Mouse (Mus musculus) limb, embryonic 14.5 days (tissue): ENCODE data around the gene Mrps18a. TPM values are rescaled to one million over a fixed set of nuclear protein-coding genes. Genes with fewer than 3 reads are reported as not detected.

ENCODE experiments used
- ATAC-seq: fragments of 200-750 bp; cut with Nextera tagmentation; 2 replicates; pipeline ENCODE4 v1.8.0; 2017; ENCODE audit warnings: low read depth, moderate number of reproducible peaks, moderate TSS enrichment; ENCODE audit not compliant: low FRiP score
- DNase-seq: peaks from one replicate; pipeline ENCODE4 v3.0.0-alpha.2; 2015; ENCODE audit warnings: low spot score
- H3K27ac ChIP-seq: fragments of 300-500 bp; sonication (generic); replicated peaks from 2 replicates; pipeline ENCODE4 v1.5.1; 2014; ENCODE audit warnings: low read depth, mild to moderate bottlenecking, low read length, moderate library complexity, mixed read lengths
- H3K27me3 ChIP-seq: fragments of 300-500 bp; sonication (generic); 2 replicates; pipeline ENCODE4 v1.6.1; 2014; ENCODE audit warnings: low read length, mixed read lengths; ENCODE audit not compliant: control insufficient read depth, insufficient read depth
- H3K36me3 ChIP-seq: fragments of 300-500 bp; sonication (generic); 2 replicates; pipeline ENCODE4 v1.6.1; 2014; ENCODE audit warnings: mild to moderate bottlenecking, low read length, moderate library complexity, mixed read lengths; ENCODE audit not compliant: control insufficient read depth, insufficient read depth
- H3K4me1 ChIP-seq: fragments of 300-500 bp; sonication (generic); 2 replicates; pipeline ENCODE4 v1.6.1; 2014; ENCODE audit warnings: antibody characterized with exemption, low read length, mixed read lengths; ENCODE audit not compliant: control insufficient read depth, insufficient read depth
- H3K4me2 ChIP-seq: fragments of 300-500 bp; sonication (generic); replicated peaks from 2 replicates; pipeline ENCODE4 v1.6.1; 2014; ENCODE audit warnings: low read depth, mild to moderate bottlenecking, low read length, moderate library complexity; ENCODE audit not compliant: severe bottlenecking
- H3K4me3 ChIP-seq: fragments of 300-500 bp; sonication (generic); replicated peaks from 2 replicates; pipeline ENCODE4 v1.5.1; 2014; ENCODE audit warnings: low read length
- H3K9ac ChIP-seq: fragments of 300-500 bp; sonication (generic); 2 replicates; pipeline ENCODE4 v1.6.1; 2014; ENCODE audit warnings: mild to moderate bottlenecking, low read depth, low read length, moderate library complexity; ENCODE audit not compliant: severe bottlenecking
- H3K9me3 ChIP-seq: fragments of 300-500 bp; sonication (generic); 2 replicates; pipeline ENCODE4 v1.6.1; 2016; ENCODE audit warnings: low read length; ENCODE audit not compliant: control insufficient read depth
- POLR2A ChIP-seq: fragments of 200-500 bp; IDR thresholded peaks from 2 replicates; pipeline ENCODE4 v1.8.0; 2012; ENCODE audit warnings: inconsistent platforms, mild to moderate bottlenecking, moderate library complexity, borderline replicate concordance; ENCODE audit not compliant: insufficient read depth, insufficient read length; ENCODE audit errors: extremely low read depth
- WGBS: fragments of 180-500 bp; shearing (Covaris S2); extraction: QIAGEN DNeasy Blood & Tissue Kit; methylation state at CpG from one replicate; pipeline ENCODE4 v1.1.7; 2014; 5-methylcytosine and 5-hydroxymethylcytosine counted together
- polyA plus RNA-seq, 2 experiments: library from polyadenylated mRNA; depleted of rRNA in 1 of 2; stranded (reverse) in 1 of 2; unstranded in 1 of 2; fragments of >200 nt; fragmentation: Nextera tagmentation in 1 of 2; extraction: Ambion mirVana in 1 of 2; gene quantifications; 2 replicates each; pipeline versions ENCODE4 v1.2.1 to v1.2.3; 2012 to 2014

The Mrps18a gene
- polyA plus RNA-seq, 2 experiments = 92.3 to 132 TPM

GRCm38 (mm10) chr17:46083381-46083780 lies 27.4 kb upstream of the Mrps18a start:
- no peak for TF ChIP-seq POLR2A
- Histone ChIP-seq H3K36me3 (no peaks in the 10 kb centered on the region), H3K27ac (0 out of 2 replicates have a peak overlapping the region, but pooled peaks have one; percentile 73), H3K9ac (no peak overlapping the region), H3K9me3 (peaks cover 4% of the 10 kb centered on the region; the same call in 1 of the 2 replicates), H3K4me2 (peak overlapping the region; percentile 47), H3K27me3 (no peaks in the 10 kb centered on the region), H3K4me1 (peaks cover 43% of the 10 kb centered on the region), H3K4me3 (no peak overlapping the region)
- no peak for DNase-seq
- no peak for ATAC-seq
- 85% methylated on average over 3 of the region's 3 CpGs for WGBS

- peaks cover 43% of the 10 kb centered on the region for H3K4me1 ChIP-seq
Measured at GRCm38 (mm10) chr17:46084091-46084501, 26.7 kb upstream of the Mrps18a start.

DNA sequence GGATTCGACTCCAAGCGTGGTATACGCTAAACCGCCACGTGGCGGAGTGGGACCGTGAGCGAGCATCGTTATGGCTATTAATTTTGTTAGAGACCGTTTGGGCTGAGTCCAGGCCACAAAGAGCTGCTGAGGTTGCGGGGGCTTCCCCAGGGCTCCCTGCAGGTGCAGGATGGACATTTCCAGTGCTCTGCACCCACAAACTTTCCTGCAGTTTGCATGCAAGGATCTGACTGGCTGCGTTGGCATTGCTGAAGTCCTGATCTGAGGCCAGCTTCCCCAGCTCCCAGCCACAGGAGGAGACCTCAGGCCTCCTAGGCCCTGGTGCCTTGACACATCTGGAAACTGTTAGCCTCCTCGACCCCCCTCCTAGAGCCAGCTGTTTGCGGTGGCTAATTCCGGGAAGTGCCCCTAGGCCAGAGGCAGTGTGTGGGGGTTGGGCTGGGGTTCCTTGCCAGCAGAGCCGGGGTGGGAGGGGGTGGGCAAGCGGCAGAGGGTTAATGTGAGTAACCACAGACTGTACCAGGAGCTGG lies 24.4 kb upstream of the Mrps18a start:
- Histone ChIP-seq H3K36me3 (no peaks in the 10 kb centered on the region), H3K4me2 (peak overlapping the region; percentile 13; the same call in 1 of the 2 replicates), H3K27me3 (no peaks in the 10 kb centered on the region), H3K9me3 (no peaks in the 10 kb centered on the region), H3K9ac (no peak overlapping the region; the same call in 1 of the 2 replicates), H3K27ac (peak overlapping the region; percentile 53; the same call in 1 of the 2 replicates), H3K4me1 (peaks cover 42% of the 10 kb centered on the region), H3K4me3 (no peak overlapping the region)
- no peak for TF ChIP-seq POLR2A
- DNase-seq = peak; percentile 63
- WGBS = 11% methylated on average over 17 of the region's 17 CpGs
- ATAC-seq = peak; percentile 61

More at GRCm38 (mm10) chr17:46084091-46084501, 26.7 kb upstream of the Mrps18a start:
- 2% methylated on average over 8 of the region's 10 CpGs for WGBS
- TF ChIP-seq POLR2A = no peak
- Histone ChIP-seq H3K27ac (peak overlapping the region; percentile 73), H3K4me2 (peak overlapping the region; percentile 47), H3K27me3 (no peaks in the 10 kb centered on the region), H3K36me3 (no peaks in the 10 kb centered on the region), H3K9me3 (peaks cover under 1% of the 10 kb centered on the region; the same call in 1 of the 2 replicates), H3K9ac (peak overlapping the region; percentile 38), H3K4me3 (peak overlapping the region; percentile 9)
- ATAC-seq (peak; percentile 86), DNase-seq (peak; percentile 88)

DNA sequence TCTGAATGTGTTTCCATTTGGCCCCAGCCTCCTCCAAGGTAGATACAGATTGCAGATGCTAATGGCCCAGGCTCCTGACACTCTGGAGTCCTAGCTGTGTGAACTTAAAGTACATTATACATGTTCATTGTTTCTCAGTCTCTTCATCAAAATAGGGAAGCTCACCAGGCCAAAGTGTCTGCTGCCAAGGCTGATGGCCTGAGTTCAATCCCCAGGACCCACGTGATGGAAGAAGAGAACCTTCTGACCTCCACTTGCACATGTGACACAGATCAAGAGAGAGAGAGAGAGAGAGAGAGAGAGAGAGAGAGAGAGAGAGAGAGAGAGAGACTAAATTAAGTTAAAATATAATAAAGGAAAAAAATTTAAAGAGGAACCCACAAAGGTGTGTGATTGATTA lies 19.4 kb upstream of the Mrps18a start:
- no peak overlapping the region for H3K27ac ChIP-seq
- H3K36me3 ChIP-seq = no peaks in the 10 kb centered on the region
- TF ChIP-seq POLR2A = no peak
- H3K4me3 ChIP-seq = no peak overlapping the region
- DNase-seq = no peak
- H3K27me3 ChIP-seq = no peaks in the 10 kb centered on the region
- WGBS = 62% methylated on average over 1 of the region's 1 CpGs
- peaks cover 7% of the 10 kb centered on the region for H3K4me1 ChIP-seq
- no peaks in the 10 kb centered on the region for H3K9me3 ChIP-seq
- ATAC-seq = no peak
- no peak overlapping the region for H3K4me2 ChIP-seq
- no peak overlapping the region for H3K9ac ChIP-seq

DNA sequence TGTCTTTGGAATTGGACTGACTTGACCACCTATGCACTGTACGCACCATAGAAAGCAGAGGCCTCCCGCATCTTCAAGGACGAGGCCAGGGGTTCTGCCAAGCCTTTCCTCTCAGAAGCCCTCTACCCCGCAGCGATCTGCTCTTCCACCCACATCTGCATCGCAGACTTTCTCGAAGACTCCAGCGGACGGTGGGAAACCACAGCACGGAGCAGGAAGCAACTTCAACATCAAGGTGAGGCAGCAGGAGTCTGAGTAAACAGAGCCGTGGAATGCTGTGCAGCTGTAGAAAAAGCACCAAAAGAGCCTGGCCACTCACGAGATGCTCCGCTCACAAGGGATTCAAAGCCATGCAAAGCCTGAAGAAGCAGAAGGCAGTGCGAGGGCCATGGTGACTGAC lies 18.9 kb upstream of the Mrps18a start:
- Histone ChIP-seq H3K9ac (no peak overlapping the region), H3K4me1 (peaks cover 2% of the 10 kb centered on the region), H3K4me3 (no peak overlapping the region), H3K9me3 (no peaks in the 10 kb centered on the region), H3K27ac (no peak overlapping the region), H3K27me3 (no peaks in the 10 kb centered on the region), H3K4me2 (no peak overlapping the region), H3K36me3 (no peaks in the 10 kb centered on the region)
- 66% methylated on average over 14 of the region's 14 CpGs for WGBS
- DNase-seq (no peak), ATAC-seq (no peak)
- TF ChIP-seq POLR2A = no peak
